Mouse (Mus musculus): ENCODE measurements around the gene Heyl.

DNA sequence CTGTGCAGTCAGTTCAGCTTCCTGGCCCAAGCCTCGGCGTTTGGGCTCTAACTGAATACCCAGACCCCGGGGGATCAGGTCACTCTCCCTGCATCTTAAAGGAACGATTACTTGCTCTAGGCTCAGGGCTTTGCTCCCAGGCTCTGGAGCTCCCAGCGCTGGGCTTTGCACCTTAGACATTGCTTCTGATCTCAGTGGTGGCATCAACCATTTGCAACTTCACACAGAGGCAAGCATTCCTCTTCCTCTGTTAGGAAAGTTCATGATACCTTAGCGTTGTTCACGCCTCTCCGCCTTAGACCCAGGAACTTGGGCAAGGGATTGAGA is 31.3 kb upstream of the Heyl start:
- no peak for TF ChIP-seq POLR2A (IDR thresholded peaks at IDR 0.05; ENCODE audit: control insufficient read depth, extremely low read depth, insufficient read depth, low read length, poor library complexity)
- no peak for TF ChIP-seq CTCF (IDR thresholded peaks at IDR 0.05; ENCODE audit: borderline replicate concordance, control insufficient read depth, extremely low read depth, insufficient read depth, low read length, poor library complexity)

Data from thymus, adult 2 months (tissue).